ENCODE assay signal across 8 mouse cellular contexts in genomic region chr5:122881313-122881712, GRCm38 (mm10). TPM values are rescaled to one million over a fixed set of nuclear protein-coding genes. Genes with fewer than 3 reads are reported as not detected.
A peak's percentile ranks its signal among the peaks of the same experiment; 100 is the strongest.
DNase-seq lines count a peak whose midpoint lies in the region; ATAC-seq lines count a peak whose summit lies in the region.

No protein-coding gene starts in this region.

- H3K36me3 ChIP-seq in heart, embryonic 11.5 days (ENCODE audit: control insufficient read depth, insufficient read depth, low read length): peaks cover 18% of the 10 kb centered on the region; the same call in 1 of the 2 replicates
- H3K36me3 ChIP-seq in intestine, embryonic 15.5 days: peaks cover 15% of the 10 kb centered on the region

- DNase-seq in heart, adult 11 months: peak; percentile 94
- peak; percentile 67 for DNase-seq in gastrocnemius, postnatal 10 days
- DNase-seq in left cerebral cortex, postnatal 25 days (ENCODE audit: low spot score in 2 of 2): peak; percentile 65 to 72
- peak; percentile 73 for DNase-seq in mesoderm, embryonic 11.5 days (ENCODE audit: low read depth, low spot score)
- peak; percentile 26 for DNase-seq in skeletal muscle tissue, adult 2 months (ENCODE audit: low read depth, low spot score)

- H3K4me3 ChIP-seq in heart, embryonic 11.5 days (ENCODE audit: low read depth, low read length): no peak overlapping the region
- no peak overlapping the region for H3K4me3 ChIP-seq in intestine, embryonic 15.5 days (replicated peaks)

- no peak overlapping the region for H3K4me2 ChIP-seq in heart, embryonic 11.5 days
- H3K4me2 ChIP-seq in intestine, embryonic 15.5 days (replicated peaks): no peak overlapping the region

- H3K9ac ChIP-seq in heart, embryonic 11.5 days (ENCODE audit: low read depth, low read length): no peak overlapping the region
- H3K9ac ChIP-seq in intestine, embryonic 15.5 days: no peak overlapping the region; the same call in 1 of the 2 replicates

- intact Hi-C loops in left cerebral cortex, postnatal 25 days (cut with DNase I): loop anchor here (5.0 kb wide), 1 partner anchor 69 kb away; no protein-coding TSS in a partner anchor

- ATAC-seq in heart, embryonic 11.5 days (replicated peaks; ENCODE audit: insufficient number of reproducible peaks, low FRiP score, low TSS enrichment): no peak
- ATAC-seq in common myeloid progenitor, adult 5-6 weeks (replicated peaks; ENCODE audit: low read depth, poor library complexity, severe bottlenecking): peak; percentile 76
- peak; percentile 60; the same call in 1 of the 2 replicates for ATAC-seq in intestine, embryonic 15.5 days

- H3K27ac ChIP-seq in heart, embryonic 11.5 days (ENCODE audit: low read depth, low read length): no peak overlapping the region
- H3K27ac ChIP-seq in intestine, embryonic 15.5 days: no peak overlapping the region

- H3K4me1 ChIP-seq in heart, embryonic 11.5 days (ENCODE audit: control insufficient read depth, insufficient read depth, low read length): peaks cover 2% of the 10 kb centered on the region; the same call in 1 of the 2 replicates
- 0 out of 2 replicates have a peak, but pooled peaks cover 10% of the 10 kb centered on the region for H3K4me1 ChIP-seq in intestine, embryonic 15.5 days (replicated peaks)

- WGBS in heart, embryonic 11.5 days (ENCODE audit: insufficient replicate concordance): 50% methylated on average over 5 of the region's 5 CpGs
- 63% methylated on average over 5 of the region's 5 CpGs for WGBS in intestine, embryonic 15.5 days

- no peaks in the 10 kb centered on the region for H3K9me3 ChIP-seq in heart, embryonic 11.5 days (replicated peaks; ENCODE audit: control insufficient read depth, low read length)
- H3K9me3 ChIP-seq in intestine, embryonic 15.5 days: no peaks in the 10 kb centered on the region

- H3K27me3 ChIP-seq in heart, embryonic 11.5 days (ENCODE audit: control insufficient read depth, insufficient read depth, low read length): no peaks in the 10 kb centered on the region
- H3K27me3 ChIP-seq in intestine, embryonic 15.5 days (replicated peaks): no peaks in the 10 kb centered on the region

RNA-seq across cellular contexts. Expression of gene Rnf34, which starts 31.5 kb away (rescaled TPM):
- 32.4 and 36.0 TPM in 2 replicates for polyA plus RNA-seq in heart, embryonic 11.5 days (2014; fragmentation: Nextera tagmentation; extraction: Ambion mirVana)
- total RNA-seq in common myeloid progenitor, adult 5-6 weeks (2017): 15.3 and 23.0 TPM in 2 replicates
- total RNA-seq in gastrocnemius, postnatal 10 days (2021): 10 to 100 TPM; 12.7 to 15.9 TPM
- polyA plus RNA-seq in intestine, embryonic 15.5 days (2015; fragmentation: Nextera tagmentation; extraction: Ambion mirVana): 25.9 and 30.7 TPM in 2 replicates
- total RNA-seq in left cerebral cortex, postnatal 25 days (2021): 10 to 100 TPM; 55.5 to 56.3 TPM

Comparison
In these comparisons a context has a peak if more than half of its experiments do, and no peak if none do; other contexts are left out.
1. DNase-seq: peak in every context shown above with its lines; median percentile 94 in heart, adult 11 months; 73 in mesoderm, embryonic 11.5 days; 68 in left cerebral cortex, postnatal 25 days; 67 in gastrocnemius, postnatal 10 days; 26 in skeletal muscle tissue, adult 2 months.